Mouse (Mus musculus) kidney, postnatal 14 days (tissue): ENCODE measurements at regions not wholly inside any gene's neighbourhood (a gene's known extent, or its start where the extent isn't known, plus 50 kb on each side); places are given as distances from the start of the nearest gene placed in this dataset.
"Not testable (repeated sequence)": the region's sequence is repeated elsewhere in the genome, so short reads cannot be mapped to it uniquely, and the experiment has no call there.

Experiments
- DNase-seq: peaks from one replicate; pipeline ENCODE4 v3.0.0; 2022; ENCODE audit warnings: mixed read lengths

- DNase-seq = no peak
These were observed 52.2 kb downstream of the Rhob start for GRCm38 (mm10) chr12:8447612-8448011.

GRCm38 (mm10) chr12:8447025-8447424 is 52.8 kb downstream of the Rhob start:
- DNase-seq = no peak

GRCm38 (mm10) chr12:8444975-8445853 is 54.6 kb downstream of the Rhob start:
- DNase-seq = peak; percentile 72

- peak; percentile 62 for DNase-seq
These were observed 55.8 kb downstream of the Rhob start for GRCm38 (mm10) chr12:8443917-8444453.

- DNase-seq = peak; percentile 74
These were observed 56.6 kb downstream of the Rhob start for GRCm38 (mm10) chr12:8443253-8443661.

- DNase-seq = no peak
These were observed 58.5 kb downstream of the Rhob start for GRCm38 (mm10) chr12:8441275-8441674.

GRCm38 (mm10) chr12:8440373-8440772 is 59.4 kb downstream of the Rhob start:
- no peak for DNase-seq

- no peak for DNase-seq
These were observed 59.9 kb downstream of the Rhob start for GRCm38 (mm10) chr12:8439957-8440356.

- DNase-seq = no peak
These were observed 60.3 kb downstream of the Rhob start for GRCm38 (mm10) chr12:8439486-8439885.

GRCm38 (mm10) chr12:8438638-8439037 is 61.2 kb downstream of the Rhob start:
- DNase-seq = no peak

- DNase-seq = no peak
These were observed 62.7 kb downstream of the Rhob start for GRCm38 (mm10) chr12:8436976-8437580.

GRCm38 (mm10) chr12:8436553-8436952 is 63.3 kb downstream of the Rhob start:
- no peak for DNase-seq

- not testable (repeated sequence) for DNase-seq
These were observed 64.0 kb downstream of the Rhob start for GRCm38 (mm10) chr12:8435651-8436348.

- peak; percentile 66 for DNase-seq
These were observed 71.4 kb downstream of the Rhob start for GRCm38 (mm10) chr12:8428228-8428990.

GRCm38 (mm10) chr12:8424515-8424914 is 75.3 kb downstream of the Rhob start:
- DNase-seq = no peak

GRCm38 (mm10) chr12:8422676-8423075 is 77.1 kb downstream of the Rhob start:
- no peak for DNase-seq

- no peak for DNase-seq
These were observed 78.6 kb downstream of the Rhob start for GRCm38 (mm10) chr12:8421271-8421567.

GRCm38 (mm10) chr12:8420511-8421270 is 79.1 kb downstream of the Rhob start:
- peak; percentile 71 for DNase-seq

- no peak for DNase-seq
These were observed 80.9 kb downstream of the Rhob start for GRCm38 (mm10) chr12:8418890-8419289.

GRCm38 (mm10) chr12:8417127-8417790 is 82.5 kb downstream of the Rhob start:
- DNase-seq = peak; percentile 30

- no peak for DNase-seq
These were observed 87.7 kb downstream of the Rhob start for GRCm38 (mm10) chr12:8412125-8412524.
